Mouse (Mus musculus): Measurements from ENCODE around the gene Odf3. TPM values are rescaled to one million over a fixed set of nuclear protein-coding genes. Genes with fewer than 3 reads are reported as not detected.
A peak's percentile ranks its signal among the peaks of the same experiment; 100 is the strongest.

The Odf3 gene
- polyA plus RNA-seq, 1 experiment, result not detected

- H3K9ac ChIP-seq (ENCODE audit: low read depth, poor library complexity, severe bottlenecking), result no peak overlapping the region
- H3K4me1 ChIP-seq (ENCODE audit: control insufficient read depth, insufficient read depth, low read length), result peaks cover 7% of the 10 kb centered on the region
- no peak overlapping the region for H3K27ac ChIP-seq (ENCODE audit: insufficient read depth, low read length)
- no peaks in the 10 kb centered on the region for H3K27me3 ChIP-seq (ENCODE audit: control insufficient read depth, insufficient read depth, low read length, poor library complexity, severe bottlenecking)
- H3K9me3 ChIP-seq (replicated peaks; ENCODE audit: control insufficient read depth, insufficient read depth, low read length, poor library complexity, severe bottlenecking), result no peaks in the 10 kb centered on the region
- H3K36me3 ChIP-seq (ENCODE audit: control insufficient read depth, insufficient read depth, low read length, poor library complexity, severe bottlenecking), result peaks cover 3% of the 10 kb centered on the region; the same call in 1 of the 2 replicates
- TF ChIP-seq EP300 (IDR thresholded peaks at IDR 0.05; ENCODE audit: insufficient read depth, low read depth, low read length) (no peak), POLR2A (IDR thresholded peaks at IDR 0.05; ENCODE audit: insufficient read depth, low read length) (no peak), CTCF (IDR thresholded peaks at IDR 0.05; ENCODE audit: low read depth, low read length) (no peak)
- no peak overlapping the region for H3K4me3 ChIP-seq (ENCODE audit: low read depth, low read length)
Measured at GRCm38 (mm10) chr7:140848591-140848990, 986 bp downstream of the Odf3 start.

- Histone ChIP-seq H3K4me1 (ENCODE audit: control insufficient read depth, insufficient read depth, low read length) (no peaks in the 10 kb centered on the region), H3K27ac (ENCODE audit: insufficient read depth, low read length) (no peak overlapping the region), H3K27me3 (ENCODE audit: control insufficient read depth, insufficient read depth, low read length, poor library complexity, severe bottlenecking) (no peaks in the 10 kb centered on the region), H3K36me3 (ENCODE audit: control insufficient read depth, insufficient read depth, low read length, poor library complexity, severe bottlenecking) (peaks cover 10% of the 10 kb centered on the region; the same call in 1 of the 2 replicates), H3K4me3 (ENCODE audit: low read depth, low read length) (no peak overlapping the region), H3K9ac (ENCODE audit: low read depth, poor library complexity, severe bottlenecking) (no peak overlapping the region), H3K9me3 (replicated peaks; ENCODE audit: control insufficient read depth, insufficient read depth, low read length, poor library complexity, severe bottlenecking) (no peaks in the 10 kb centered on the region)
- TF ChIP-seq EP300 (IDR thresholded peaks at IDR 0.05; ENCODE audit: insufficient read depth, low read depth, low read length), result no peak
- no peak for TF ChIP-seq POLR2A (IDR thresholded peaks at IDR 0.05; ENCODE audit: insufficient read depth, low read length)
- no peak for TF ChIP-seq CTCF (IDR thresholded peaks at IDR 0.05; ENCODE audit: low read depth, low read length)
Measured at GRCm38 (mm10) chr7:140851916-140852315, 4.3 kb downstream of the Odf3 start.

- no peak overlapping the region for H3K4me3 ChIP-seq (ENCODE audit: low read depth, low read length)
- TF ChIP-seq POLR2A (IDR thresholded peaks at IDR 0.05; ENCODE audit: insufficient read depth, low read length), result no peak
- TF ChIP-seq CTCF (IDR thresholded peaks at IDR 0.05; ENCODE audit: low read depth, low read length), result no peak
- TF ChIP-seq EP300 (IDR thresholded peaks at IDR 0.05; ENCODE audit: insufficient read depth, low read depth, low read length), result no peak
- no peaks in the 10 kb centered on the region for H3K27me3 ChIP-seq (ENCODE audit: control insufficient read depth, insufficient read depth, low read length, poor library complexity, severe bottlenecking)
Measured at GRCm38 (mm10) chr7:140853386-140853785, 5.8 kb downstream of the Odf3 start.

GRCm38 (mm10) chr7:140854483-140854882, 6.9 kb downstream of the Odf3 start:
- peaks cover 13% of the 10 kb centered on the region; the same call in 1 of the 2 replicates for H3K36me3 ChIP-seq (ENCODE audit: control insufficient read depth, insufficient read depth, low read length, poor library complexity, severe bottlenecking)
- peaks cover 3% of the 10 kb centered on the region for H3K4me1 ChIP-seq (ENCODE audit: control insufficient read depth, insufficient read depth, low read length)
- TF ChIP-seq CTCF (IDR thresholded peaks at IDR 0.05; ENCODE audit: low read depth, low read length) (no peak), POLR2A (IDR thresholded peaks at IDR 0.05; ENCODE audit: insufficient read depth, low read length) (no peak), EP300 (IDR thresholded peaks at IDR 0.05; ENCODE audit: insufficient read depth, low read depth, low read length) (no peak)
- H3K9ac ChIP-seq (ENCODE audit: low read depth, poor library complexity, severe bottlenecking), result no peak overlapping the region
- no peak overlapping the region for H3K4me3 ChIP-seq (ENCODE audit: low read depth, low read length)
- no peaks in the 10 kb centered on the region for H3K27me3 ChIP-seq (ENCODE audit: control insufficient read depth, insufficient read depth, low read length, poor library complexity, severe bottlenecking)
- no peak overlapping the region for H3K27ac ChIP-seq (ENCODE audit: insufficient read depth, low read length)
- no peaks in the 10 kb centered on the region for H3K9me3 ChIP-seq (replicated peaks; ENCODE audit: control insufficient read depth, insufficient read depth, low read length, poor library complexity, severe bottlenecking)

More at GRCm38 (mm10) chr7:140853386-140853785, 5.8 kb downstream of the Odf3 start:
- Histone ChIP-seq H3K9me3 (replicated peaks; ENCODE audit: control insufficient read depth, insufficient read depth, low read length, poor library complexity, severe bottlenecking) (no peaks in the 10 kb centered on the region), H3K27ac (ENCODE audit: insufficient read depth, low read length) (no peak overlapping the region), H3K36me3 (ENCODE audit: control insufficient read depth, insufficient read depth, low read length, poor library complexity, severe bottlenecking) (peaks cover 10% of the 10 kb centered on the region; the same call in 1 of the 2 replicates), H3K4me1 (ENCODE audit: control insufficient read depth, insufficient read depth, low read length) (no peaks in the 10 kb centered on the region), H3K9ac (ENCODE audit: low read depth, poor library complexity, severe bottlenecking) (no peak overlapping the region)

- Histone ChIP-seq H3K9ac (ENCODE audit: low read depth, poor library complexity, severe bottlenecking) (peak overlapping the region; percentile 85), H3K27ac (ENCODE audit: insufficient read depth, low read length) (0 out of 2 replicates have a peak overlapping the region, but pooled peaks have one; percentile 1), H3K9me3 (replicated peaks; ENCODE audit: control insufficient read depth, insufficient read depth, low read length, poor library complexity, severe bottlenecking) (no peaks in the 10 kb centered on the region), H3K36me3 (ENCODE audit: control insufficient read depth, insufficient read depth, low read length, poor library complexity, severe bottlenecking) (peaks cover 16% of the 10 kb centered on the region), H3K27me3 (ENCODE audit: control insufficient read depth, insufficient read depth, low read length, poor library complexity, severe bottlenecking) (no peaks in the 10 kb centered on the region), H3K4me1 (ENCODE audit: control insufficient read depth, insufficient read depth, low read length) (peaks cover 3% of the 10 kb centered on the region), H3K4me3 (ENCODE audit: low read depth, low read length) (peak overlapping the region; percentile 84)
- TF ChIP-seq EP300 (IDR thresholded peaks at IDR 0.05; ENCODE audit: insufficient read depth, low read depth, low read length), result no peak
- TF ChIP-seq POLR2A (IDR thresholded peaks at IDR 0.05; ENCODE audit: insufficient read depth, low read length), result no peak
- no peak for TF ChIP-seq CTCF (IDR thresholded peaks at IDR 0.05; ENCODE audit: low read depth, low read length)
Measured at GRCm38 (mm10) chr7:140855181-140855580, 7.6 kb downstream of the Odf3 start.

GRCm38 (mm10) chr7:140855860-140856784, 8.5 kb downstream of the Odf3 start, which contains the start of gene Gm45785:
Gm45785 (minus strand) TSS chr7:140856331.
- peaks cover 24% of the 10 kb centered on the region for H3K36me3 ChIP-seq (ENCODE audit: control insufficient read depth, insufficient read depth, low read length, poor library complexity, severe bottlenecking)
- TF ChIP-seq POLR2A (IDR thresholded peaks at IDR 0.05; ENCODE audit: insufficient read depth, low read length) (peak; percentile 39), CTCF (IDR thresholded peaks at IDR 0.05; ENCODE audit: low read depth, low read length) (no peak), EP300 (IDR thresholded peaks at IDR 0.05; ENCODE audit: insufficient read depth, low read depth, low read length) (no peak)

More at GRCm38 (mm10) chr7:140855860-140856784, 8.5 kb downstream of the Odf3 start, which contains the start of gene Gm45785:
- Histone ChIP-seq H3K4me1 (ENCODE audit: control insufficient read depth, insufficient read depth, low read length) (peaks cover 3% of the 10 kb centered on the region), H3K27me3 (ENCODE audit: control insufficient read depth, insufficient read depth, low read length, poor library complexity, severe bottlenecking) (no peaks in the 10 kb centered on the region), H3K9me3 (replicated peaks; ENCODE audit: control insufficient read depth, insufficient read depth, low read length, poor library complexity, severe bottlenecking) (no peaks in the 10 kb centered on the region), H3K4me3 (ENCODE audit: low read depth, low read length) (peak within 1 kb of the TSS; percentile 84), H3K9ac (ENCODE audit: low read depth, poor library complexity, severe bottlenecking) (peak within 1 kb of the TSS; percentile 85), H3K27ac (ENCODE audit: insufficient read depth, low read length) (peak within 1 kb of the TSS; percentile 20)

All from ES-Bruce4 (cell line).